Mouse (Mus musculus): ENCODE measurements around the gene 4931428L18Rik.
A peak's percentile ranks its signal among the peaks of the same experiment; 100 is the strongest.

Gene 4931428L18Rik

DNA sequence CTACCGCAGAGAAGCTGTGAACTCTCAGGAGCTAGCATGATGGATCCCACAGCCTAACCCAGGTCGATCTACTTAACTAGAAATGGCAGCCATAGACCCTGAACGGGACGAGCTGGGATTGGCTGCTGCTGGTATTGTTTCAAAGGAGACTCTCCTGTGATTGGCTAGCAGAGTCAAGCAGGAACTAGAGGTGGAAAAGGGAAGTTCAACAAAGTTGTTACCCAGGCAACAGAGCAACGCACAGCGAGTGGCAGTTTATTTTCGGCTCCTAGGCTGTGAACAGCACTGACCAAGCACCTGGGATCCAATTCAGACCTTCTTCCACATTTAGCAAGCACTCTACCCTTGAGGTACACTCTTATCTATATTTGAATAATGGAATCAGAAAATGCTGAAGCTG lies at the start of gene 4931428L18Rik, which contains the start of gene Pih1d3:
TSS of gene 4931428L18Rik (minus strand) at position 121 of the 400 bp plus-strand sequence.
TSS of gene Pih1d3 (plus strand) at position 275 of the 400 bp plus-strand sequence.
- no peak for DNase-seq (ENCODE audit: extremely low spot score)

DNA sequence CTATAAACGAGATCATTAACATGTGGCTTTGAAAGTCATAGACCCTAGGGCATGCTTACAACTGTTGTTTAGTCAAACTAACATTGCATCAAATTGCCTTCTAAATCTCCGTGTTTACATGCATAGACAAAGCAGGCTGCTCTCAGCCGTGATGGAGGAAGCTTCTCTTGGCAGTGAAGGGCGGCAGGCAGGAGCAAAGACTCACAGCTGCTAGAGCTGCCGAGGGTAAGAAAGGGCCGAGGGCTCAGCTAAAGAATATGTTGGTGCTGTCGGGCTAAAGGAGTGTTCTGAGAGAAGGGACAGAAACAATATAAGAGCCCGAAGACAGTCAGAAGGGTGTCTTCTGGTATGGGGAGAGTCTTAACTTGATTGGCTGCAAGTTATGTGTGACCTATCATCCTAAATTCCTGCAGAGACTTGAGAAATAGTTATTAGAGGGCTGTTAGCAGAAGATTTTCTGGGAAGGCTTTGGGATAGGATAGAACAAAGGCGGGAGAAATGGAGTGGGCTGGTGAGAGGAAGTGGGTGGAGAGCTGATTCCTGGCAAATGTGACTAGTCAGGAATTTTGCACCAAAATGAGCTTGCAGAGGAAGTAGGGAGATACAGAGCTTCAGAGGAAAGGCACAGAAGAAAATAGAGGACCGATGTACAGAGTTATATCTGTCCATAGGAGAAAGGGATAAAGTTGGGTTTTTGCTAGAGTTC lies 37.9 kb upstream of the 4931428L18Rik start:
- DNase-seq (ENCODE audit: extremely low spot score): no peak

DNA sequence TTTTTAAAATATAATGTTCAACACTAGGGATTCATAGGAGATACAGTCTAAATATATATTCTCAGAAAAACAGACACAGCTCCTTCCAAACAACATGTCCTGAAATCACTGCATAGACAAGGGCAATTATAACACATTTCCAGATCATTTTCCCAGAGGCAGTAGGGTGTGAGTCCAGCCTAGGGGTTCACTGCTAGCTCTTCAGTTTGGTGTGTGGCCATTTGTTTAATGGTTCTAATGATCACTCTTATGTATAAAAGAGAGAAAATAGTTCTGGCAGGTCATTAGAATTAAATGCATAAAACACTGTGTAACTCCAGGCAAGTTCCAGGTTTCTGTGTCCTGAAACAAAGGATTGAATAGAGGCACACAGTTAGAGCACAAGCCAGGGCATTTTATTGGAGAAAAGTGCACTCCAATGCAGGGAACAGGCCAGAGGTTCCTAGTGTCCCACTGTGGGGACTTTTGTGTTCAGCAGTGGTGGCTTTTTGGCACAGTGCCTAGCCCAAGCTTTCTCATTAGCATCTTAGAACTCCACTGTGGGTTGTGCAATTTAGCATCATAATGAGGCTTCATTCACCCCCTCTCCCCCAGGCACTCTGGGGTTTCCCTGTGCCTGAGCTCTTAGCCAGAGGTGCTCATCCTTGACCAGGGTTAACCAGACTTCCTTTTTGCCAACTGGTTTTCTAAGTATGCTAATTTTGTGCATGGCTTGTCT lies 11.0 kb upstream of the 4931428L18Rik start:
- no peak for DNase-seq (ENCODE audit: extremely low spot score)

DNA sequence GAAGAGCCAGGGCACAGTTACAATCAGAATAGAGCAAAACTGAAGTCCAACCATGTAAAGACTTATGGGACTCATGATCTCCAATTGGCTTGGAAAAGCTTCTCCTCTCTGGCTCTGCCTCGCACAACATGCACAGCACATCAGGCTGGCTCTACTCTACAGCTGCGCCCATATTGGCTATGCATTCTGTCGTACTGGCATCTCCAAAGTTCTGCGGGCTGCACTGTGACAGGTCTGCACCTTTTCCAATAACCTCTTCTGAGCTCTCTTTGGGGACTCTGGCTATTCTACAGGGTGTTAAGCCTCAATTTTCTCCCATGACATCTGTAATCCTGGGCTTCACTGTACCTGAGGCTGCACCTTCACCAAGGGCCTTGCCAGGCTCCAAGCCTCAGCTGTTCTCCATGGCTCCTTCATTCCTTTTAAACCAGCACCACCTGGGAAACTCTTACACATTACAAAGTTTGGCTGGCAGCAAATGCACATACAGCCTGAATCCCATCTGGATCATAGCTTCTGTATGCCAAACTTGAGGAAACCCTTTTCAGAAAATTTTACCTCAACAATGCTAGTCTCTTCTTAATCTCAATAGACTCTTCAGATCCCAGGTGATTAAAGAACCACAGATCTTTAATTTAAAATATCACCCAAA lies 1.8 kb downstream of the 4931428L18Rik start:
- DNase-seq (ENCODE audit: extremely low spot score): no peak

DNA sequence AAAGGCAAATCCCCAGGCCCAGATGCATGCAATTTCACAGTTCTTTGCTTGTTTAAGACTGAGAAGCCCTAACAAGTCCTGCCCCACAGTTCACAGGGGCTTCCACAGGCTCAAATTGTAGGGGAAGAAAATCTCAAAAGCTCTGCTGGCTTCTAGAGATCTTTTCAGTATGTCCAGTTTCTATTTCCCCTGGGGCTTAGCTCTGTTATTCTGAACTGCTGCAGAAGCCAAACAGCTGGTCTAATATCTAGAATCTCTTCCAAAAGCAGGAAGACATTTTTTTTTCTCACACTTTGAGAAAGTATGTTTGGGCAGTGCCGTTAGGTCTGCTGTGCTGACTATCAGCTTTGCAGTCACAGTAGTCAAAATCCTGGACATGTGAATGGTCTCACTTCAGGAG lies 7.7 kb downstream of the 4931428L18Rik start:
- no peak for DNase-seq (ENCODE audit: extremely low spot score)

DNA sequence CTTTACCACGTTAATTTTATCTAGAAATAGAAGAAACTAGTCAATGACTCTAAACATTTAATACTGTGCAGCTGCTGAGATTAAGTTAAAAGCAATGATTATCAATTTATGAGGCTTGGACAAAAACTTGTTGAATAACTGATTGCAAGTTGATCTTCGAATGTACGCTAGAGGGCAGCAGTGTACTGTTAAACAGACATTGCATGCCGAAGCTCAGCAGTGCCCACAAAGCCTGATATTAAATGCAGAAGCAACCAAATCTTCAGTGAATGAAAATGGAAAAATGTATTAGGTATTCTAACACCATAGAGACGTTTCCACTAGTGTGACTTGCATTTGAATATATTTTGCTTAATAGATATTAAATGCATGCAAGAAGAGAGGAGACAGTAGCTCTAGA lies 12.3 kb downstream of the 4931428L18Rik start:
- DNase-seq (ENCODE audit: extremely low spot score): peak; percentile 43

GRCm38 (mm10) chr1:31205770-31206169 lies 16.7 kb downstream of the 4931428L18Rik start:
- DNase-seq (ENCODE audit: extremely low spot score): no peak

DNA sequence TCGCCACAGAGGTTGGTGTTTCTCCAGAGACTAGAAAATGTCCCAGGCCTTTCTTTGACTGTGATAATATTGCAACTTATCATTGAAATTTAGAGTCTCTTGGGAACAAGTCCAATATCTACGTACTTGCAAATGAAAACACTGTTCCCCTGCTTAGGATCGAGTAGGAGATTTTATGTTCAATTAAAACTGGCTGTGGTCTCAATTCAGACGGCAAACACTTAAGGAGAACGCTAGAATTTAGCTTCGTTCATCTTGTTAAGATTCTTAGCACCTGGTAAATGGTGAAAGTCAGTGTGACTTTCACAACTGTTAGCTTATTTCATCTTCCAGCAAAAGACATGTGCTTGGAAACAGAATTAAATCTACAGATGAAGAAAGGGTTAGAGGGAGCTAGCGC lies 17.1 kb downstream of the 4931428L18Rik start:
- DNase-seq (ENCODE audit: extremely low spot score): no peak

DNA sequence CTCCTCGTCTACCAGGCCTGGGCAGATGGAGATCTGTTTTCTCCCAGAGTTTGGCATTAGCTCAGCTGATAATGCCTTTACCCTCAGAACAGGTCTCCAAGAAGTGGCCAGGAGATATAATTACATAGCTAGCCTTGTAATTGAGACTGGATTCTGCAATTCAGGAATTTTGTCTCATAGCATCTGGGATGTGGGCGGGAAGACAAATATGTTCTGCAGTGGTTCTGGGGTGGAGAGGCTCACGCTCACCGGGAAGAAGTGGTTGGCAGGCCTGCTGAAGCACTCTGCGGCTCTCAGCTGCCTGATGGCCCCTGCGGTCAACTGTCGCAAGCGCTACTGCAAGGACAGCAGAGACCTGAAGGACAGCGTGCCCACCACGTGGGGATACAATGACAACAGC lies 18.7 kb downstream of the 4931428L18Rik start:
- DNase-seq (ENCODE audit: extremely low spot score): no peak

DNA sequence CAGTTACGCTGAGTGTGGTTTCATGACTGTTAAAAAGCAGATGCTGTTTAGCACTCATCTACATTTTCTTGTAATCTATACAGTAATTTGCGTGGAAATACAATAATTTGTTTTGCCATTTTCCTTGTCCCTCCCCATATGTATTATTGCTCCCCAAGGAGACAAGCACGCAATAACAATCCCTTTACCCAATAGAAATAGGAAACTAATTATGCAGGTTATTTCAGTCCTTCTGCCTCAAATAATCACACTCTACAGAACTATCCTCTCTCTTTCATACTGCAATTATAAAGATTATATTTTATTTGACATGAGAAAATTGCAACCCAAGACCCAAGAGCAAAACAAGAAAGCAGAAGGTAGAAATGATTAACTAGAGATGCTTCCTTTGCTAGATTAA lies 25.5 kb downstream of the 4931428L18Rik start:
- DNase-seq (ENCODE audit: extremely low spot score): no peak

DNA sequence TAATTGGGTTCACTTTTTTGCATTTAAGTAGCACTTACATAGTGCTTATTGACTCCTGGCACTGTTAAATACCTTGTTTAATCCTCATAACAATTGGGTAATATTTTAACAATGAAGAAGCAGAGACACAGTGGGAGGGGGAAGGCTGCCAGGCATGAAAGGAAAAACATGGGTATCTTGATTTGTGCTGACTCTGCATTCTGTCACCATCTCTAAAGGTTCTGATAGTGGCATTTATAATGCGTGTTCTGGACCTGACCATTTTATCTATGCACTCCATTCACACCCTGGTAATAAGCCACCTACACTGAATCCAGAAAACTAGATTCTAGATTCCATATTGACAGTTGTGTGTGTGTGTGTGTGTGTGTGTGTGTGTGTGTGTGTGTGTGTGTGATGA lies 26.9 kb downstream of the 4931428L18Rik start:
- DNase-seq (ENCODE audit: extremely low spot score): no peak

DNA sequence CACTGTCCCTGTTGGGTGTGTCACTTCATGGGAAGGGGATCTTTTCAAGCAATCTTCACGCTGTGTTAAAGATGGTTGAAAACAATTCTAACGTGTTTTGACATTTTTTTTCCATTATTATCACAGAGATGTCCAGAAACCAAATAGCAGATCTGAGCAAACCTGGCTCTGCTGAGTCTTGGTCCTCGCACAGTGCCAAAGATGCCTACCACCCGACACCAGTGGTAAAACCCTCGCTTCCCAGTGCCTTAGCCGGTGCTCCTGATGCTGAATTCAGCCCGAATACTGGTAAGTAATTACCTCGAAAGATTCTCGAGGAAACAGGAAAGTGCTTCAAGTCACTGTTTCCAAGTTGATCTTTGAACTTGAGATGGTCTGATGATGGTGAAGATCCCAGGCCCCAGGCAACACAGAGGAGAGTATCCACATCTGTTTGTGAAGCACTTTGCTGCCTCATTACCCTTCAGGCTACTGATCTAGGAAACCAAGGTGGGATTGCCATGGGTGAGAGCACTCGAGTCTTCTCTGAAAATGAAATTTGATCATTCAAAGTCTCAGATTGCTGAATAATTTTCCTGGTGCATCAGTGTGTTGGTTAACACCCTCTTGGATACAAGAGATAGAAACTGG lies 32.1 kb downstream of the 4931428L18Rik start:
- no peak for DNase-seq (ENCODE audit: extremely low spot score)

- DNase-seq (ENCODE audit: extremely low spot score): no peak
These were observed 44.2 kb downstream of the 4931428L18Rik start for GRCm38 (mm10) chr1:31178264-31178663.

GRCm38 (mm10) chr1:31176101-31176500 lies 46.4 kb downstream of the 4931428L18Rik start, which contains the start of gene Lgsn:
Gene Lgsn (plus strand): TSS chr1:31176401.
- DNase-seq (ENCODE audit: extremely low spot score): no peak

GRCm38 (mm10) chr1:31175401-31175800 lies 47.1 kb downstream of the 4931428L18Rik start:
- DNase-seq (ENCODE audit: extremely low spot score): no peak

DNA sequence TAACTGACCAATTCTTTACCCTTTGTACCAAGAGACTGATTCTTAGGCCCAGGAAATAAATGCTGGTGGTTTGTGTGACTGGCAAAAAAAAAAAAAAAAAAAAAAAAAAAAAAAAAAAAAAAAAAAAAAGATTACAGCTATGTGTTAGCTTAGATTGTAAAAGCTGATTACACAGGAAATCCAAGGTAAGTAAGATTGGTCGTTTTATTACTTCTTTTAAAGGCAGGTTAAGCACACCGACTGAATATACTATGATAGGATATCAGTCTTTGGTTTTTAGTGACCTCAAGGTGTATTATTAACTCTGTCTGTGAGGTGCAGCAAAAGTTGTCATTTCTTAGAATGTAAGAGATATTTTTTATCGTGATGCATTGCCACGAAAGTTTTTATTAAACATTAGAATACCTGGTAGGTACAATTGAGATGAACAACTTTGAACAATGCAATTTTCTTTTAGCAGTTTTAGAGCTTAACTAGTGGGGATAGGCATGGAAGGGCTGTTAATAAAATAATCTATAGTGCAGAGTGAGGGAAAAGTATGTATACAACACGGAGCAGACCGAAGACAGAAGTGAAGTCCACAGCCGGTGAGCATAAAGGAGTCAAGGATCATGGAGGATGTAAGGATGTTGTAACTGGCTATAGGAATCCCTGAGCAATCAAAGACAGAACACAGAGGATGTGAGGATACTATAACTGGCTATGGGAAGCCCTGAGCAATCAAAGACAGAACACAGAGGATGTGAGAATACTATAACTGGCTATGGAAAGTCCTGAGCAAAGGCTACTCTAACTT lies 57.0 kb downstream of the 4931428L18Rik start:
- DNase-seq (ENCODE audit: extremely low spot score): no peak

- DNase-seq (ENCODE audit: extremely low spot score): no peak
These were observed 57.8 kb downstream of the 4931428L18Rik start for GRCm38 (mm10) chr1:31164527-31165189.

- DNase-seq (ENCODE audit: extremely low spot score): no peak
These were observed 65.6 kb downstream of the 4931428L18Rik start for GRCm38 (mm10) chr1:31156884-31157283.

DNA sequence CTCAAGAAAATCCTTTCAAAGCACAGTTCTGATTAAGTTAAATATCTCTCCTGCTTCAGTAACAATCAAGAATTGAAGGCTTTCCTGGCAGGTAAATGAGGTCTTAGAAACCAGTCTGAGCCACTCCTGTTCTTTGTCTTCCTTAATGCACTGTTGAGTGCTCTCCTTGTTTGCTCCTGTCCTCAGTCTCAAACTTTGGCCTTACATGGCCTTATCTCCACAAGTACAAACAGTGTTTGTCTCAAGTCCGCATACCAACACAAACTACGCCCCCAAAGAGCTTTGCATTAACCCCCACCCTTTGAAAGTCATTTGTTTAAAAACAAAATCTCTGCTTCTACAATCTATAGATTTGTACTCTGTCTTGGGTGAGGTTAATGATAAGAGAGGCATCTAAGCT lies 66.3 kb downstream of the 4931428L18Rik start:
- no peak for DNase-seq (ENCODE audit: extremely low spot score)

GRCm38 (mm10) chr1:31153793-31154349 lies 68.6 kb downstream of the 4931428L18Rik start:
- peak; percentile 37 for DNase-seq (ENCODE audit: extremely low spot score)

Measured in embryo, embryonic 9.5 days (tissue).